Mouse (Mus musculus): ENCODE measurements at regions not wholly inside any gene's neighbourhood (a gene's known extent, or its start where the extent isn't known, plus 50 kb on each side); places are given as distances from the start of the nearest gene placed in this dataset.

DNA sequence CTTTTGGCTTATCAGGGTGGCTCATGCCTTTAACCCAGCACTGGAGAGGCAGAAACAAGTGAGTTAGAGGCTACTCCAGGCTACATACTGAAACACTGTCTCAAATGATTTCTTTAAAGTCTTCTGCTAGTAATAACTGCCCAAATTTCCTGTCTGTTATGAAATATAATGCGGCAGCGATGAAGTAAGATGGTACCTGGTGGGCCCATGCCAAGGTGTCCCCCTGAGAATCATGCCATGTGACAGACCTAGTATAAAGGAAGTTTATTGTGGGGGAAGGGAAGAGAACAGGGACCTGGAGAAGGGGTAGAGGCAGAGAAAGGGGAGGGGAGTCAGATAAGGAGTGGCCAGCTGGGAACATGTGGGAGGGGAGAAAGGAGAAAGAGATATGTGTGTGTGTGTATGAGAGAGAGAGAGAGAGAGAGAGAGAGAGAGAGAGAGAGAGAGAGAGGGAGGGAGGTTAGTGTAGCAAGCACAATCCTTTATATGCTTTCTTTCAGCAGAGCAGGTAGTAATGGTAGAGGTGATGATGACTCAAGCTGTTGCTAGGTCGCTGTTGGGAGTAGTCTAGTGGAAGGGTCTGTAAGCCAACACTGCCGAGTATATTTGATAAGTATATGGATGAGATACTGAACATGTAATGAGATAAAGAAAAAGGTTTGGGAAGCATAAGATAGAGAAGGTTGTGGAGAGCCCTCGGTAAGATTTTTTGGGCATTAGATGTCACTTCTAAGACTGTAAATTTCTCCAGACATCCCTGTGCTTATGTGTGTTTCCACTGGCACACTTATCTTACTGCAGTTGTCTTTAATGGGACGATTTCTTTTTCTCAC, 71.1 kb upstream of the Dph5 start:
- no peak for DNase-seq (ENCODE audit: low spot score)

DNA sequence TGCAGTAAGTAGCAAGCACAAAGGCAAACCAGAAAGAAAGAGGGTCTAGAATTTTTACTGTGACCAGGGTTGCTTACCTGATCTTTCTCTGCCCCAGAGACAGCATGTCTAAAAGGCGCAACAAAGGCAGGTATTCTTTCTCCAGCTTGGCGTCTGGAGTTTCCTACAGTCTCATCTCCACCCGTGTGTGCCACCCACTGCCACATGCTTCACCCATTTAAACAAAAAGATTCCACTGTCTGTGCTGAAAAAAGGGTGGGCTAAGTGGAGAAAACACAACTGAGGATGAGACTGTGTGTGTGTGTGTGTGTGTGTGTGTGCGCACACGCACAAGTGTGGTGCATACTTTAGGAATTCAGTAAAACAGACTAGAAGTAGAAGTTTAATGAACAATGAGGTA, 69.9 kb upstream of the Dph5 start:
- no peak for DNase-seq (ENCODE audit: low spot score)

DNA sequence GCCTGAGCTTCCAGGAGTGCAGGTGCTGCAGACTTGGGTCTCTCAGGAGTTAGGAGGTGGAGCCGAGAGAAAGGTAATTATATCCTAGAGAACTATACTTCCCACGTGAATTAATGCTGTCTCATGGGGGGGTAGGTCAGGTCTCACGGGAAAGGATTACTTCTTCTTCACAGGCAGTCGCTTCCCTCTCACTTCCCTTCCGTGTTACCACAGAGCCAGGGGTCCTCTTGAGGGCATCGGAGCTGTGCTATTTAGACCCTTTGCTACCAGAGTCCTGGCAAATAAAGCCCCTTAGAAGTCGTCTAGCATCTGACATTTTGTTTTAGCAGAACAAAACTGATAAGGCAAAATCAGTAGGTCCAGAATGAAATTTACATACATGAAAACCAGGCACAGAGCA, 68.9 kb upstream of the Dph5 start:
- no peak for DNase-seq (ENCODE audit: low spot score)

DNA sequence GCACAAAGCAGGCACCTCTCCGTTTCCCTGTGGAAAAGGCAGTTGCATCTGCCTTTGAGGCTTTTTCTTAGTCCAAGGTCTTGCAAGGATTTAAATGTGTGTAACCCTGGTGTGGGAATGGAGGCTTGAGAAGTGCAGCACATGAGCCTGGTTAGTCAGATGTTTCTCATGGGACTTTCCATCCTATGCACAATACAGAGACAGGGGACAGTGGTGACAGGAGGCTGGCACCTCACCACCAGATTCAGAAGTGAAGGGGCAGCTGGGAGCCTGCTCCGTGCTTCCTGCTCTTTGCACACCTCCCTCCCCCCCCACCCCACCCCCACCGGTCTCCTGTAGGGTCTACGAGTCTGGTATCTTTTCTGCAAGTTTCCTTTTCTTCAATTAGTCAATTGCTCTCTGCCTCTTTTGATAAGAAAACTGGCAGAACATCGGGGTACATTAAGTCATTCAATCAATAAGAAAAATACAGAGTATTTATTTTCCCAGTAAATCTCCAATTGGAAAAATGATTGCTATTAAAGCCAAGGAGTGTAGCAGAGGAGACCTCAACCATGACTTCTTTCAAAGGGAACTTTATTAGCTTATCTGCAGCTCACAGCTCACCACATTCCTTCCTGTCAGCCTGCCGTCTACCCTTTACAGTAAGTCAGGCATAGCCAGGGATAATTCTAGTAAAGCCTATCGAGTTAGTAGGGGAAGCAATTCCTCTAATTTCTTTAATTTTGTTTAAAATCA, 68.1 kb upstream of the Dph5 start:
- no peak for DNase-seq (ENCODE audit: low spot score)

DNA sequence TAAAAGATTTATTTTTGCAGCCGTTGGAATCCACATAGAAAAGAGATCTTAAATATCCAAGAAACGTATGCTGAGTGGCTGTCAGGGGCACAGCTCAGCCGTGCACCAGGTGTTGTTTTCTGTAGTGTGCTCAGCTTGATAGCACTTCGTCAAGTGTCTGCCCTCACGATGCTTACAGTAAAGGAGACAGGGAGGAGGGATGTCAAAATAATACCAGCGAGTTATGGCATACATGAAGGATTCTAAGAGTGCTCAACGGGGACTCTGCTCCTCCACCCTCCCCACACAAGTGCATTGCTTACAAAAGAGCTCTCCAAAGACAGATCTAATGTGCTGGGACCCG, 67.5 kb upstream of the Dph5 start:
- no peak for DNase-seq (ENCODE audit: low spot score)

DNA sequence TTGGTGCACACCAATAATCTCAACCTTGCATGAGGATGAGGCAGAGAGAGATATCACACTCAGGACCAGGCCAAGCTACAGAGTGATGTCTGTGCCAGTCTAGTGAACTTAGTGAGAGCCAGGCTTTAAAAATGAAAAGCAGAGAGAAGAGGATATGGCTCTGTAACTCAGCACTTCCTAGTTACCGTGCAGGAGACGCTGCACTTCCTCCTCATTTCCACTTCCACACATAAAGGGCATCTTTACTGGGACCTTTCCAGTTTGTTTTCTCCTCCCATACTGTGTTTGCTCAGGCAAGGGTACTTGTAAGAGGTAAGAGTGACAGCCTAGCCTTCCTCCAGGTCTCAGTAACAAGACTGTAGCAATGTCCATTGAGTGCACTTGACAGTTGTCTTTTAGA, 66.0 kb upstream of the Dph5 start:
- no peak for DNase-seq (ENCODE audit: low spot score)

DNA sequence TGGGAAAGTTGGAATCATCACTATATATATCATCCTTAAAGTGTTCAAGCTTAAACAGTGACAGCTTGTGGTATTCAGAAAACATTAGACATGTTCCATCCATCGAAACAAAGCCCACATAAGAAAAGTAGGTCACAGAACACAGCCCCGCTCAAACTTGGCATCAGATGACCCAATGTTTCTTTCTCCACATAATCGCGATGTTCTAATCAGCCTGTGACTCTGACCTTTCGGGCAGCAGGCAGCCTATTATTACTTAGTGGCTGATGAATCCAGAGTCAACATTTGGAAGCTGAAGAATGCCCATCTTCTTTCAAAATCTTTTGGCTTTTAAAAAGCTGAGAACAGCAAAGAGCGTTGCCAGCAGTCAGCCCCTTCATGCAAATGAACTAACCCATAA, 65.1 kb upstream of the Dph5 start:
- no peak for DNase-seq (ENCODE audit: low spot score)

DNA sequence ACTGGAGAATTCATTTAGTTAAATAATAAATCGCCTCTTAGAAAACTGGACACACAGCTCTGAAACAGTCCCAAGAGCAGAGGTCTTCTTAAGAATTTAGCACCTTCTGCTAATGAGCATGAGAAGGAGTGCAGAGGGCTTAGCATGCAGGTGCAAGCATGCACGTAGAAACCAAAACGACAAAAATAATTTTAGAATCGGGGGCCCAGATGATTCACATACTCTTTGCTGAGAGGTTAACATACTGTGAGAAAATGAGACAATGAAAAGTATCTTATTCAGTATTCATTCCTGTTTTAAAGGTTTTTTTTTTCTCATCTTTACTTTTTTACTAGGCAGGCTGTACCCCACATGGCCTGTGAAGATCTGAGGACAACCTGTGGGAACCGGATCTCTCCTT, 63.9 kb upstream of the Dph5 start:
- DNase-seq (ENCODE audit: low spot score), result no peak

DNA sequence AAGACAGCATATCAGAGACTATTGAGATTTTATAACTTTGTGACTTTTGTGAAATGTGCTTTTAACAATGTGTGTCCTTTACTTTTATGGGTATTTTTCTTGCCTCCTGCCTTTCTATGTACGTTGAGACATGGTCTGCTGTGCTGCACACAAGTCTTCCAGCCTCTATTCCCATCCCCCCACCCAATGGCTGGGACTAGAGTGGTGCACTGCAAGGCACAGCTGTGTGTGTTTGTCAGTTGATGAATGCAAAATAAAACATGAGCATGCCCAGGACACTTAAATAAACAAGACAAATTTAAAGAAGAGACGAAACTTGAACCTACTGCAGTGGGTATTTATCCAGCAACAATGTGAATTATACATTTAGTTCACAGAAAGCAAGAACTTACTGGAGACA, 62.8 kb upstream of the Dph5 start:
- no peak for DNase-seq (ENCODE audit: low spot score)

DNA sequence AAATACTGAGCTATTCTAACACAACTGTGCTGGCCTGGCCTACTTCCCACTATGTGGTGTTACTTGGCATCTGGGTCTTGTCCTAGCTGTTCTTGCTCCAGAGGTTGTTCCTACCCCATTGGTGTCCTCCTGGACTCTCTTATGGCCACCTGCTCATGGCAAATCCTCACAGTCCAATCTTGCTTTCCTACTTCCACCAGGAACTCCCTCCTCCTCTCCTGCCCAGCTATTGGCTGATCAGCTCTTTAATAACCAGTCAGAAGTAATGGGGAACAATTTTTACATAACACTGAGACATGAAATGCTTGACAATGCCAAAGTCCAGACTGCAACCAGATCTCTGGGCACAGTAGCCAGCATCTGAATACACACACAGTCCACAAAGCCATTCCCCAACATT, 52.3 kb upstream of the Dph5 start:
- DNase-seq (ENCODE audit: low spot score), result no peak

DNA sequence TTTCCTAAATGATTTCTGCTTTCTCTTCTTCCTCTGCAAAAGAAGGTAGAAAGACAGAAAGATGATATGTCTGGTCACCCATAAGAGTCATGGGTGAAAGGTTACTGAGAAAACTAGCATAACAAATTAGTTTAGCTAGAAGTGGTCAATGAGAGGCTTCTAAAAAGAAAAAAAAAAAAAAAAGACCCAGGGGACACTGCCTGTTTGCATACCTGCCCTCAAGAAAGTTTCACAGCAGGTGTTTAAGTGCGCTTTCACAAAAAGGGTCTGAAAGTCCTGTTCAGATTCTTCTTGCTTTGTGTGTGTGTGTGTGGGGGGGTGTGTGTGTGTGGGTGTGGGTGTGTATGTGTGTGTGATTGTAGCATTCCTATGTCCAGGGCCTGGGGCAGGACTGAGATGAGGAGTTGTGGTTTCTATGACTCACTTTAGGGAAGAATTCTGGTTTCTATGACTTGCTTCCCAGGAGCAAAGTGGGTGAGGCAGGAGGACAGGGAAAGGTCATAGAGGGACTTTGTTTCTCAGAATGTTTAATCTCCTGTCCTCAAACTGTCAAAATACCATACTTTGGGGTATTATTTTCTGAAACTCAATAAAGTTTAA, 49.9 kb upstream of the Dph5 start:
- DNase-seq (ENCODE audit: low spot score), result no peak

Measured in testis, postnatal 10 days (tissue).